Mouse (Mus musculus) forelimb bud, embryonic 11.5 days (tissue): ENCODE results near the gene Crtc1.
A peak's percentile ranks its signal among the peaks of the same experiment; 100 is the strongest.

Experiments used
- DNase-seq: peaks from one replicate; pipeline ENCODE4 v3.0.0-alpha.2; 2012; ENCODE audit warnings: low read depth, low spot score

Gene Crtc1

DNA sequence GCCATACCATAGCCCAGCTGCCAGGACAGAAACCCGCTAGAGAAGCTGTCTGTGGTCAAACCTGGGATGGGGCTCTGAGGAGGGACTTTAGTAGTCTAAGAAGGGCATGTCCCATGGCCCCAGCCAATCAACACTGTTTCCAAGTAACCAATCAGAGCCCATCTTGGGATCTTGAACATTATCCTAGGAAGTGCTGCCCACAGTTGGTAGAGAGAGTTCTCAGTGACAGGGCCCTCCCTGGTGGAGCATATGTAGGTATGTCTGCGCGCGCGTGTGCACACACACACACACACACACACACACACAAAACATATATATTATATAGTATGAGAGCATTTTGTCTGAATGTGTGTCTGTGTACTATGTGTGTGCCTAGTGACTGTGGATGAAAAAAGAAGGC, 46.3 kb downstream of the Crtc1 start:
- no peak for DNase-seq

DNA sequence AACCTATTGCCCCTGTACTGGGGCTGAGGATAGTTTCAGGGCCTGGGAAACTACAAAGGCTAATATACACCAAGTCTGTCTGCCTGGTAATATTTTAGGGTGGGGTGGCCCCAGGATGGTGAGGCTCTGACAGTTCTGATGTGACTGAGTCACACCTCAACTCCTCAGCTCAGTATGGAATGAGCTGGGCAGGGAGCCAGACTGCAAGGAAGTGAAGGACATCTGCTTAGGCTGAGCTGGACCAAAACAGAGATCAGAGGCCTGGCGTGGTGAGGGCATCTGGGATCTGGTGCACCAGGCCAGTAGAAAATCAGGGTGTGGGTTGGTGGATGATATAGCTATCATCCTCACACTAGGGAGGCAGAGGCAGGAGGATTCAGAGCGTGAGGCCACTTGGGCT, 49.7 kb downstream of the Crtc1 start:
- DNase-seq = no peak

DNA sequence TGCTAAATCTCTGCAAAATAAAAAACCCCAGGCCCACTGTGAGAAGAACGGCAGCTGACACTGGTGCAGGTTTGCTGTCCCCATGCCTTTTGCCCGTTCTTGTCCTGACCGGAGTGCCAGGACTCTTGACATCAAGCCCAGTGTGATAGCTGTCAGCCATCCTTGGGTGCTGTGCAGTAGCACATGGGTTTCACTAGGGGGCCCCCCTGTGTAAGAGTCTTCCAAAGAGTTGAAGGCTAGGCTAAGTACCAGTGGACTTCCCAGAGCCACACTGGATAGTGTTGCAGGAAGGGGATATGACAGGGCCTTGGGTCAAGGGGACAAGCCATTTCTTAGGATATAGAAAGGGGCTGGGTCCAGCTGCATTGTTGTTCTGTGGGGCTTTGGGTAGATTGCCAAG, 56.1 kb downstream of the Crtc1 start:
- DNase-seq = peak; percentile 47

DNA sequence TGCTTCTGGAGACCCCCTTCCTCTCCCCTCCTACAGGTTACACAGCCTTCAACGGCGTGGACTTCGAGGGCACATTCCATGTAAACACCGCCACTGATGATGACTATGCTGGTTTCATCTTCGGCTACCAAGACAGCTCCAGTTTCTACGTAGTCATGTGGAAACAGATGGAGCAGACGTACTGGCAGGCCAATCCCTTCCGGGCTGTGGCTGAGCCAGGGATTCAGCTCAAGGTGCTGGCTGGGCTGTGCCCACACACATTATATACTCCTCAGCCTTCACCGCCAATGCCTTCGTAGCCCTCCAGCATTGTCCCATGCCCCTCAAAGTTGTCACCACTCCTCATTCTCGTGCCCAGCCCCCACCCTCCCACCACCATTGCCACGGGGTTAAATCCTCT, 59.3 kb downstream of the Crtc1 start:
- no peak for DNase-seq

DNA sequence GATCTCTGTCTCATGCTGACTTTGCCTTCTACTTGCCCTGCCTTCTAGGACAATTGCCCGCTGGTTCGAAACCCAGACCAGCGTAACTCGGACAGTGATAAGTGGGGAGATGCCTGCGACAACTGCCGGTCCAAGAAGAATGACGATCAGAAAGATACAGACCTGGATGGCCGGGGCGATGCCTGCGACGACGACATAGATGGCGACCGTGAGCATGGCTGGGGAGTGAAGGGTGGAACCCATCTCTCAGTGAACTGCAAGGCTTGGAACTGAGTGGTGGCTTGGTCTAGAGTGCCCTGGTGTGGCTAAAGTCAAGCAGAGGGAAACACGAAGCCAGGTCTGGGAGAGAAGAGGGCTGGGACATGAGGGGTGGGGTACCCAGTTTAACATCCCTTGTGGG, 62.3 kb downstream of the Crtc1 start:
- no peak for DNase-seq

DNA sequence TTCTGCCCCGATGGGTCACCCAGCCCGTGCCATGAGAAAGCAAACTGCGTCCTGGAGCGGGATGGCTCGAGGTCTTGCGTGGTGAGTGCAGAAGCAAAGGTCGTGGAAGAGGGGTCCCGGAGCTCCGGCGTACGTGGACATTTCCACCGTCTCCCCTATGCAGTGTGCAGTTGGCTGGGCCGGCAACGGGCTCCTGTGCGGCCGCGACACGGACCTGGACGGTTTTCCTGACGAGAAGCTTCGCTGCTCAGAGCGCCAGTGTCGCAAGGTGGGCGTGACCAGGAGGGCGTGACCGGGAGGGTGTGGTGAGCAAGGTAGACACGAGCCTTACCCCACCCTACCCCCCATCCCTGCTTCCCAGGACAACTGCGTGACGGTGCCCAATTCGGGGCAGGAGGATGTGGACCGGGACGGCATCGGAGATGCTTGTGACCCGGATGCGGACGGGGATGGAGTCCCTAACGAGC, 63.1 kb downstream of the Crtc1 start:
- DNase-seq = no peak

DNA sequence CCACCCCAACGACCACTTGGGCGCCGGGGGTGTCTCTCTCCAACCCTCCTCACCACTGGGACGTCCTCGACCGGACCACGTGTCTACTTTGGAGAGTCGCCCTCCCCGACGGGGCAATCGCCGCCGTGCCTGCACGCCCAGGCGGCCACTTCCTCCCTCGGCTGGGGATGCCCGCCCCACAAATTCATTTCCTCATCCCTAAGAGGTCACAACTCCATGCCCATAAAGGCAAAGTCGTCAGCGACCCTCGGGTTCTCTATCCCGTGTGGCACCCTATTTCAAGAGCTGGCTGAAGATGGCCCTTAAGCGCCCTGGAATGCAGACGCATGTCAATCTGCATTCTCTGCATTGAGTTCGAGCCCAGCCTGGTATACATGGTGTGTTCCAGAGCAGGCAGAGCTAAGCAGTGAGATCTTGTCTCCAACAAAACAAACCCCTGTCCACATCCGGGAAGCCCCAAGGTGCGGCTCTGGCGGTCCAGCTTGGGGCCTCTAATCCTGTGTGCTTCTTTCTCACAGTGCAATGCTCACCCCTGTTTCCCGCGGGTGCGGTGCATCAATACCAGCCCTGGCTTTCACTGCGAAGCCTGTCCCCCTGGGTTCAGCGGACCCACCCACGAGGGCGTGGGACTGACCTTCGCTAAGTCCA, 64.0 kb downstream of the Crtc1 start:
- no peak for DNase-seq

DNA sequence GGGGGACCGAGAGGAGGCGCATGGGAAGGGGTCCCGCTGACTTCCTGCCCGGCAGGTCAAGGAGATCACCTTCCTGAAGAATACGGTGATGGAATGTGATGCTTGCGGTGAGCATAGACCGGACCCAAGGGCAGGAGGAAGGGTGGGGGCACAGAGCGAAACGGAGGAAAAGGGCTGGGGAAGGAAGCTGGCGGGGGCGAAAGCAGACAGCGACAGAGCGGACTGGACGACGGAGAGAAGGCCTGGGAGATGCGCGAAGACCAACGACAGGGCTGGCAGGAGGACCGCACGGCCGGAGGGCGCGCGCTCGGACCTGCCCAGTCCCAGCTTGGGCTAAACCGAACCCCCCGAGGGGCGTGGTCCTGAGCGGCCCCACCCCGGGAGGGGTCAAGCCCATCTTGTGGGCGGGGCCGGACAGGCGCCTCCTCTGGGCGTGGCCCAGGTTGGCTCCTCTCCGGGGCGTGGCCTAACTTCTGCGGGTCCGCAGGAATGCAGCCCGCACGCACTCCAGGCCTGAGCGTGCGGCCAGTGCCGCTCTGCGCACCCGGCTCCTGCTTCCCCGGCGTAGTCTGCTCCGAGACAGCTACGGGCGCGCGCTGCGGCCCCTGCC, 65.0 kb downstream of the Crtc1 start:
- DNase-seq = peak; percentile 58

DNA sequence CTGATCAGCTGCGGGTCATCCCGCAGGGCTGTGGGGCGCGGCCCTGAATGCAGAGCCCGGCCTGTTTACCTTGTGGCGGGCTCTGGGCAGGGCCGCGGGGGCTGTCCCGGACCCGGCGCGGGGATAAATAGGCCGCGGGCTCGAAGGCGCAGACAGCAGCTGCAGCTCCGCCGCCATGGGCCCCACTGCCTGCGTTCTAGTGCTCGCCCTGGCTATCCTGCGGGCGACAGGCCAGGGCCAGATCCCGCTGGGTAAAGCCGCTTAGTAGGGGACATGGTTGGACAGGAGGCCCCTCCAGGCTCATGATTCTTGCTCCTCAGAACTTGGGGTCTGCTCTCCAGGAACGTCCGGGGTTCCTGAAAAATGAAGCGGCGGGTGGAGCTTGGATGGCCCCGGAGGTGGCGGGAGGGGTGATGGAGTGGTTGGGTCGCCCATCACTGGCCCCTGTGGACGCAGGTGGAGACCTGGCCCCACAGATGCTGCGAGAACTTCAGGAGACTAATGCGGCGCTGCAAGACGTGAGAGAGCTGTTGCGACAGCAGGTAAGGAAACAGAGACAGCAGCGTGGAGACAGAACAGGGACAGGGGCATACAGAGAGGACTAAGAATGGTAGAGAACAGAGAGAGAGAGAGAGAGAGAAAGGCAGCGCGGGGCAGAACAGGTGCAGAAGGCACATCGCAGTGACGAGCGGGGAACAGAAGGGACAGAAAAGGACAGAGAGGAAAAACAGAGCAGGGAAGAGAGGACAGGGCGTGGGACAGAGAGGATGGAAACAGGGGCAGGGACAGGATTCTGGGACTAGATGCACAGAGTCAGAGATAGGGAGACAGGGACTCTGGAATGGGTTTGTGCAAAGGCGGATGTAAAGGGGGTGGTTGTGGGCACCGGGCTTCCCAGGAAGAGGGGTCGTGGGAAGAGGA, 65.7 kb downstream of the Crtc1 start, which contains the start of gene Comp:
TSS of gene Comp (plus strand) at position 162 of the 921 bp plus-strand sequence.
- DNase-seq = no peak

DNA sequence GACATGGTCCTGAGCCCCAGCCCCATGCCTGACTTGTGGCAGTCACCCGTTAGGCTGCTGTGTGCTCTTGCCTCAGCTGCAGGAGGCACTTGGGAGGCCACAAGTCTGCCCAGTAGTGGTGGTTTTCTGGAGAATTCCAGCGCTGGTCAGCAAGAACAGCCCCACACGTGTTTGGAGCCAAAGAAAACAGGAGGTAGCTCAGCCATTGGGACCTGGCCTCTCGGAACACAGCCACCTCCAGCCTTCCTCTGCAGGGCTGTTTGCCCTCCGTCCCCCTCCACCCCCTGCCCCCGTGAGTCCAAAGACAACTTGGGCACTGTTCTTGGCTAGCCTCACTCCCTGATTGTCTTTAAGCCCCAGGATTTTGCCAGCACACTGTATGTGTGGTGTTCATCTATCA, 67.4 kb downstream of the Crtc1 start:
- DNase-seq = no peak

DNA sequence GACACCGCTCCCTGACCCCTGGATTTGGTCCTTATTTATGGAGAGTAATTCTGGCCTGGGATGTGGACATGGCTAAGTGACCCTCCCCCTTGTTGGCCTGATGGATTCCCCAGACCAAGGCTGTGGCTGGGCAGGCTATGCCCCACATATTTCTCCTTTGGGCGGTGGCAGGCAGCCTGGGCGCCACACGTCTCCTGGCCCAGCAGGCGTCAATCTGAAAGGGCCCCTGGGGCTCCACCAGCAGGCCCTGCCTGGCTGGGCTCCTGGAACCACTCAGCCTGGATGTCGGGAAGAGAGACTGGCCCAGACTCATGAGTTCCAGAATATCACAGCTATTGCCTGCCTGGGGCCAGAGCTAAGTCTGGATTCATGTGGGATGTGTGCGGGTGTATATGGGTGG, 68.9 kb downstream of the Crtc1 start:
- DNase-seq = no peak

DNA sequence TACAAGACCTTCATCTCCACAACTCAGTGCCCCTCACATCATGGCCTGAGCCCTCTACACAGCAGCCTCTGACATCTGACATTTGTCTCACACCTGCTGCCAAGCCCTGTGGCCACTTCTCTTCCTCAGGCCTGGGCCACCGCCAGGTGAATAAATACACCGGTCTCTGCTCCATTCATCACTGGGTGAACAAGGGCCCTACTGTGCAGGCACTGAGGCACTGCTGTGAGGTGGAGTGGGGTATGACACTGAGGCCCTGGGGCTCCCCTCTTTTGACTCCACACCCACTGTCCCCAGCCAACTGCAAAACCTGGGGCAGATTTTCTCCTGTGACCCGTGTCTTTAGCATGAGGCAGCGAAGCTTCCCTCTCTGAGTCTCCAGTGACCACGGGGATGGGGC, 72.8 kb downstream of the Crtc1 start:
- no peak for DNase-seq

DNA sequence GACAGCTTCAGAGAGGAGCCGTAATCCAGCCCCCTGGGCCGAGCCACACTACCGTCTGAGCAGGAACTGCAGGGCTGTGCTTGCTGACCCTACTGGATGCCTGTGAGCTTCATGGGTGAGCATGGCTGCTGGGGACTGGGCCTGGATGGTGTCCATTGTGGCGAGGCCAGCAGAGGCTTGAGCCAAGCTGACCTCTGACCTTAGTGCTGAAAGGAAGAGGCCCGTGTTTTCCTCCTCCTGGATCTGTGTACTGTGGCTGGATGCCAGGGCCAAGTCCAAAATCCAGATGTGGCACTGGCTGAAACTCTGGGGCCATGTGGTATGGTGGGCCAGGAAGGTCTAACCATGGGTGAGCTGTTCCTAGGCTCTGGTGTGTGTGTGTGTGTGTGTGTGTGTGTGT, 75.3 kb downstream of the Crtc1 start:
- DNase-seq = no peak

DNA sequence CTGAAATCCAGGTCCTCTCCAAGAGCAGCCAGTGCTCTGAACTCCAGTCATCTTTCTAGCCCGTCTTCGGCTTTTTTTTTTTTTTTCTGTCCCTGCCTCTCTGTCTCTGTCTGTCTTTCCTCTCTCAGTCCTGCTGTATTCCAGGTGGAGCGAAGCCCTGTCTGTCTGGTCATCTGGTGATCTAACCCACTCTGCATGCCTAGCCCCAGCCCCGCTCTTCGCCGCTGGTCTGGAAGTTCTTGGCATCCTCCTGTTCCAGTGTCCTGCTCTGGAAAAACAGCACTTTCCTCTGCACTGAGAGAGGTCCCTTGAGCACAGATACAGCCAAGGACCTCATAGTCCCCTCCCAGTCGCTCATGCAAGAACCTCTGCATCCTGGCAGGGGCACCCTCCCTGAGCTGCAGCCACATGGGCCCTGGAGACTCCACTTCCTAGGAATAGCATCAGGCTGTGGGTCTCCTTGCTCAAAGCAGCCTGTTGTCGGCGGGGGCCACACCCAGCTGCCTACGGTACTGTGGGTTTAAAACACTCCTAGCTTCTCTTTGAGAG, 77.8 kb downstream of the Crtc1 start:
- no peak for DNase-seq

DNA sequence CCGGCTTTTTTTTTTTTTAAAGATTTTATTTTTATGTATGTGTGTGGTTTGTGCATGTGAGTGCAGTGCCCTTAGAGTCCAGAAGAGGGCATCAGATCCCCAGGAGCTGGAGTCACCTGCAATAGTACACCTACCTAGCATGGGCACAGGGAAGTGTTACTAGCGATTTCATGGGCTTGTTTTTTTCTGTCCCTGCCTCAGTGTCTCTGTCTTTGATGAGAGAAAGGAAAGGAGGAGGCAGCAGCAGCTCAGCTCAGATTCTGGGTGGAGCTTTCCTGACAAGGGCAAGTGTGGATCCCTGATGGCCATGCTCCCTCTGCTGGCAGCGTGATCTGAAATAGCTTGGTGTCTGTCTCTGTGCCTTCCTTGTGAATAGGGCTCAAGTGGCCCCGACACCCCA, 78.6 kb downstream of the Crtc1 start:
- no peak for DNase-seq

DNA sequence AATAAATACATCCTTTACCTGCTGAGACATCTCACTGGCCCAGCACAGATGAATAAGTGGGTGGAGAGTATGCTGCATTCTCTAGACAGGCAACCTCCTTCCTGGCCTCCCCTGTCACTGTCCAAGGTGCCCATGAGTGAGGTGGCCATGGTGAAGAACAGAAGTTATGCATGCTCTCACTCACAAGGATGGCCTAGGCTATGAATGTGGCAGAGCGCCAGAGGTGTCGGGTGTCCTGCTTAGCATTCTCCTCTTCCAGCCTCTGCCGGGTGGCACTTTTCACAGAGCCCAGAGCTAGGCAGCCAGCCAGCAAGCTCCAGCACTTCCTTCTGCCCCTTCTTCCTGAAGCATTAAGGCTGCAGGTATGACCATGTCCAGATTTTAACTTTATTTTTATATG, 80.0 kb downstream of the Crtc1 start:
- DNase-seq = no peak

DNA sequence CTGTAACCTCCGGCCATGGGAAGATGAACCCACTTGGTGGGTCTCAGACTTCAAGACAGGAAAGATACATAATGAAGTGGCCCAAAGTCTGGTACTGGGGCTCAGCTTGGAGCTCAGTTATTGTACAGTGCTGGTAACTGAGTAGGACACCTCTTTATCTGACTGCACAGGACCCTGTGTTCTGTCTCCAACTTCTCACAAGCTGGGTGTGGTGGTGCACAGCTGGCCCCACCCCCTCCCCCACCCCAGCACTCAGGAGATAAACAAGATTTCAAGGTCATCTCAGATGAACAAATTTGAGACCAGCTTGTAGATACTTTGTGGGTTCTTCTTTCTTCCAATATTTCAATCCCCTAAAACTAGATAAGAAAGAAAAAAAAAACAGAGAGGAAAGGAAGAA, 83.3 kb downstream of the Crtc1 start:
- no peak for DNase-seq

DNA sequence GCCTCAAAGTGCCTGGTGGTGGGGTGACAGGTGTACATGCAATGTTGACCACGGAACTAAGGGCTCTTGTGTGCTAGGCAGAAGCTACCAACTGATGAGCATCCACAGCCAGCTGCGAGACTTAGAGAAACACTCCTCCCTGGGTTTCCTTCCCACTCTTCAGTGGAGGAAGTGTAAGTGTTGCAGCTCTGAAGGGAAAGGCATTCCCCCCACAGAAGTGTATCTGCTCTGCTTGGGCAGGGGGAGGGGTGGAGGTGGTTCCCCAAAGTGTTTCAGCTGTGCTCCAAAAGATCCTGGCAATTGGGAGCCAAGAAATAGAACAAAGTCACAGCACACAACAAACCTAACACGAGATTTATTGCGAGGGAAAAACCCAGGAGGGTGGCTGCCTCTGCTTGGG, 85.4 kb downstream of the Crtc1 start:
- DNase-seq = no peak

DNA sequence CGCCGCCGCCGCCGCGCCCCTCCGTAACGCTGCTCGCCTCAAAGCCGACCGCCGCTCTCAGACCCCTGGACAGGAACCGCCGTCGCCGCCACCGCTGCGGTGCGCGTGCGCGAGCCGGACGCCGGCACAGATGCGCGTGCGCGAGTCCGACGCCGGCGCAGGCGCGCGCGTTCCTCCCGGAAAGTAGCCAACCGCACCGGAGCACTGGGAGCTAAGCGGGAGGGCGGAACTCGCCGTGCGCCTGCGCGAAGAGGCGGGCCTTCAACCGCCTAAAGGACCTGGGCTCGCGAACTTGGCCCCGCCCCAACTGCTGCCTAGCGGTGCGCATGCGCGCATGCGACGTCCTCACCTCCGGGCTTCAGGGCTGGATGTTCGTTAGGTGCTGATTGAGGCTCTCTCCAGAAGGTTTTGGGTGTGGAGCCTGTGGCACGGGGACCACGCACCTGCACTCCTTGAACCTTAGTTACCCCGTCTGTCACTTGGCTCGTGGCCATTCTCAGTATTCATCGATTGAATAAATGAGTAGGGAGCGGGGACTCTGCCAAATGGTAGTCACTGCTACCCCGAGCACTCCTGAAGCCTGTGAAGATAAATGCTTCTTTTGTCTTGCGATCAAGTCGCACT, 86.1 kb downstream of the Crtc1 start, which contains the start of gene Upf1:
TSS of gene Upf1 (minus strand) at position 85 of the 624 bp plus-strand sequence.
- peak; percentile 99 for DNase-seq

DNA sequence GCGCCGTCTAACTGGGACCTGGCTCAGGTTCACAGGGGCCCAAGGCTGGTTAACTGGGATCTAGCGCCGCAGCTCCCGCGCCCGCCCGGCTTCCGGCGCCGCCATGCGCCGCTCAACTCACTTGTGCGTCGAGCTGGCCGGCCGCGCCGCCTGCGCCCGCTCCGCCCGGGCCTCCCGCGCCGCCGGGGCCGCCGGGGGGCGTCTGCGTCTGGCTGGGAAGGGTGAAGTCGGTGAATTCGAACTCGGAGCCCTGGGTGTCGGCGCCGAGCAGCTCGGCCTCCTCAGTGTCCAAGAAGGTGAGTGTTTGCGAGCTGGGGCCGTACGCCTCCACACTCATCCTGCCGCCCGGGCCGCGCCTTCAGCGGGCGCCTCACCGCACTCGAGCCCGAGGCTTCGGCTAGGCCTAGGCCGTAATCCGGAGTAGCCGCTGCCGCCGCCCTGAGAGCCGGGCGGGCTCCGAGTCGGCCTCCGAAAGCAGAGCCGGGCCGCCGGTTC, 86.7 kb downstream of the Crtc1 start:
- DNase-seq = no peak

DNA sequence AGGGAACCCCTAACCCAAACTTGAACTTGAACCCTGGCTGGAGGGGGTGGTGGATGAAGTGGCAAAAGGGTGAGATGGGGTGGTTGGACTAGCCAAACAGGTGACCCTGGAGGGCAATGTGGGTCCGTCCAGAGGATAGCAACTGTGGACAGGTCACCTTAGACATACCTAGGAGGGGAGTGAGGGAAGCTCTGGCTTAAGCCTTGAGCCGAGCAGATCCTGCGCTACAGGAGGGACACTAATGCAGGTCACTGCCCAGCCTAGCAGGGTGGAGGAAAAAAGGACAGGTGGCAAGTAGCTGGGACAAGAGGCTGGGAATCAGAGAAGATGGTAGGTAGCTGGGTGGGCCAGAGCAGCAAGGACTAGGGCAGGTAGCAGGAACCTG, 87.4 kb downstream of the Crtc1 start:
- DNase-seq = no peak
